Mouse (Mus musculus) MEL (cell line): ENCODE results near the gene Cyth2.

ENCODE experiments used
- BHLHE40 ChIP-seq: IDR thresholded peaks from 2 replicates; pipeline ENCODE4 v1.6.1; 2012; ENCODE audit warnings: low read depth, mild to moderate bottlenecking, inconsistent platforms, low read length, improper control_type of control experiment, borderline replicate concordance
- CHD1 ChIP-seq: IDR thresholded peaks from 2 replicates; pipeline ENCODE4 v1.6.1; 2012; ENCODE audit warnings: low read depth, mild to moderate bottlenecking, inconsistent platforms, low read length, improper control_type of control experiment
- CHD2 ChIP-seq: IDR thresholded peaks from 2 replicates; pipeline ENCODE4 v1.6.1; 2011; ENCODE audit warnings: low read length, improper control_type of control experiment
- CTCF ChIP-seq, 3 experiments: IDR thresholded peaks in 2 of 3; conservative IDR thresholded peaks in 1 of 3; 2 replicates each; pipeline ENCODE4 v1.5.1; 2011 to 2012; ENCODE audit warnings: low read length in 3 of 3, low read depth in 2 of 3, mild to moderate bottlenecking in 2 of 3, improper control_type of control experiment in 1 of 3, inconsistent platforms in 1 of 3, mixed read lengths in 1 of 3, moderate library complexity in 1 of 3; ENCODE audit not compliant: control insufficient read depth in 1 of 3, insufficient read depth in 1 of 3, poor library complexity in 1 of 3, severe bottlenecking in 1 of 3
- GATA1 ChIP-seq: IDR thresholded peaks from 2 replicates; pipeline ENCODE4 v1.6.1; 2011; ENCODE audit warnings: low read depth, low read length, improper control_type of control experiment
- MAZ ChIP-seq: IDR thresholded peaks from 2 replicates; pipeline ENCODE4 v1.6.1; 2012; ENCODE audit warnings: low read depth, mild to moderate bottlenecking, inconsistent platforms, low read length, improper control_type of control experiment
- NELFE ChIP-seq: IDR thresholded peaks from 2 replicates; pipeline ENCODE4 v1.6.1; 2011; ENCODE audit warnings: low read depth, low read length, improper control_type of control experiment
- NRF1 ChIP-seq: IDR thresholded peaks from 2 replicates; pipeline ENCODE4 v1.6.1; 2014; ENCODE audit warnings: low read depth, mild to moderate bottlenecking, inconsistent platforms, low read length, improper control_type of control experiment, moderate library complexity; ENCODE audit not compliant: poor library complexity, insufficient read depth, severe bottlenecking
- POLR2A ChIP-seq, 2 experiments: IDR thresholded peaks; 2 replicates each; pipeline ENCODE4 v1.6.1; 2011 to 2012; ENCODE audit warnings: low read length in 2 of 2, mild to moderate bottlenecking in 2 of 2, control low read depth in 1 of 2, improper control_type of control experiment in 1 of 2, low read depth in 1 of 2, moderate library complexity in 1 of 2; ENCODE audit not compliant: control insufficient read depth in 1 of 2, insufficient read depth in 1 of 2, poor library complexity in 1 of 2
- TAL1 ChIP-seq: IDR thresholded peaks from 2 replicates; pipeline ENCODE4 v1.6.1; 2012; ENCODE audit warnings: mild to moderate bottlenecking, inconsistent platforms, low read length, moderate library complexity, mixed read lengths
- USF1 ChIP-seq: IDR thresholded peaks from 2 replicates; pipeline ENCODE4 v1.6.1; 2014; ENCODE audit warnings: low read depth, mild to moderate bottlenecking, inconsistent platforms, low read length, improper control_type of control experiment, moderate library complexity
- ZC3H11A ChIP-seq: IDR thresholded peaks from 2 replicates; pipeline ENCODE4 v1.6.1; 2012; ENCODE audit warnings: low read depth, mild to moderate bottlenecking, inconsistent platforms, low read length, improper control_type of control experiment

GRCm38 (mm10) chr7:45812921-45813320, 1.5 kb downstream of the Cyth2 start:
- no peak for TF ChIP-seq CTCF (IDR thresholded peaks at IDR 0.05 in 2 of 3, conservative IDR thresholded peaks at IDR 0.05 in 1 of 3; ENCODE audit: control insufficient read depth in 1 of 3, insufficient read depth in 1 of 3, low read depth in 2 of 3, low read length in 3 of 3, poor library complexity in 1 of 3, severe bottlenecking in 1 of 3)
- no peak for TF ChIP-seq CHD2
- TF ChIP-seq TAL1, result no peak
- TF ChIP-seq GATA1, result no peak
- no peak for TF ChIP-seq POLR2A (IDR thresholded peaks at IDR 0.05; ENCODE audit: control insufficient read depth in 1 of 2, insufficient read depth in 1 of 2, low read depth in 1 of 2, low read length in 2 of 2, poor library complexity in 1 of 2)
- TF ChIP-seq CHD1, result no peak
- no peak for TF ChIP-seq USF1
- TF ChIP-seq MAZ, result no peak
- no peak for TF ChIP-seq BHLHE40
- TF ChIP-seq NRF1, result no peak
- no peak for TF ChIP-seq ZC3H11A
- TF ChIP-seq NELFE, result no peak
